Mouse (Mus musculus) hematopoietic stem cell, adult 5-6 weeks (primary cell): ENCODE measurements at regions not wholly inside any gene's neighbourhood (a gene's known extent, or its start where the extent isn't known, plus 50 kb on each side); places are given as distances from the start of the nearest gene placed in this dataset.

Experiments used
- ATAC-seq, 2 experiments: fragments of 125-278 bp in 1 of 2; replicated peaks in 1 of 2; 2 replicates each; pipeline ENCODE4 v1.8.0; 2016 to 2017; ENCODE audit warnings: inconsistent platforms in 2 of 2, mild to moderate bottlenecking in 2 of 2, moderate number of reproducible peaks in 2 of 2, low read depth in 1 of 2, moderate TSS enrichment in 1 of 2; ENCODE audit not compliant: low FRiP score in 2 of 2, poor library complexity in 2 of 2, severe bottlenecking in 2 of 2, insufficient read depth in 1 of 2, low TSS enrichment in 1 of 2

DNA sequence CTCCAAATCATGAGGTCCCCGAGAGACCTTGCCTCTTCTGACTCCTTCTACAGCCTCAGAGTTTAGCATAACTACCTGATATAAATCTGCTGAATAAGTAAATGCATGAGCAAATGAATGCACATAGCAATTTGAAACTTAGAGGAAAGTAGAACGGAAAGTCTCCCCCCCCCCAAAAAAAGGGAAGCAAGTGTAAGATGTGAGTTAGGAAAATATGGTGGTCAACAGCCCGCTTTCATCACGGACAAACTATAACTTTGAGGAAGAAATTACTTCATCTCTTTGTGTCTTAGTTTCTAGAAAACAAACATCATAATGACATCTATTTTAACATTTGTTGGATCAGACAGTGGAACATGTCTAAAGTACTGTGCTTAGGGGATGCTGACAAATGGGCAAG lies 77.4 kb upstream of the Etaa1 start:
- ATAC-seq = no peak

DNA sequence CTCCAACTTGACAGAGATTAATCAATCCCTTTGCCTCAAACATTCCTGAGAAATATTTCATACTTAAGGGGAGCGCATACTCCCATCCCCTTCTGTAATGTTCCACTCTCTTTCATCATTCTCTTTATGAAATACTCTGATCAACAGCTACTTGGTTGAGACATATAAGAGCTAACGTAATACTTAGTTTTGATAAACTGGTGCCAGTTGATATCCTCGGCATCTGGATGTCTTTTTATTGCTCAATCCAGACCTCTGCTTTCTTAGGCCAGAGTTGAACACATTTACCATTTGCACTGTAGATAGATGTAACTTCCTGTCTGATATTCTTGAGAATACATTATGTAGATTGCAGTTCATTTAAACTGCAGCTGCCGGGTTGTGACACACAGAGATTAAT lies 68.4 kb upstream of the Etaa1 start:
- no peak for ATAC-seq

DNA sequence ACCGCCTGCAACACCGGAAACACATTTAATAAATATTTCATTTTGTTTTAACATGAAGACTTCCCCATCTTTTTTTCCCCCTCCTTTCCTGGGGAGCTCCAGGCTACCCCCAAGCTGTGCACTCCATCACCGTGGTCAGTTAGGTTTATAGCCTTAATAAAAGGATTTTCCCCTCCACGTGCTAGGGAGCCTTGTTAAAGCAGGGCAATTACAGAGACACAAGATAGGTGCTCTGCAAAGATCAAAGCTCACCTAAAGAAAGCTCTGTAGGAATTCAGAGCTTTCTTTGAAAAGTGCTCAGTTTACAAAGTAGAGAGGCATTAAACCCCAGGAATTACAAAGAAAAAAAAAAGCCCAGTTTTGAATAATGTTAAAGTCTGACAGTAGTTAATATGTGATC lies 61.6 kb upstream of the Etaa1 start:
- 0 out of 4 replicates have a peak, but pooled peaks of 1 of the 2 experiments have one; percentile 31 for ATAC-seq

DNA sequence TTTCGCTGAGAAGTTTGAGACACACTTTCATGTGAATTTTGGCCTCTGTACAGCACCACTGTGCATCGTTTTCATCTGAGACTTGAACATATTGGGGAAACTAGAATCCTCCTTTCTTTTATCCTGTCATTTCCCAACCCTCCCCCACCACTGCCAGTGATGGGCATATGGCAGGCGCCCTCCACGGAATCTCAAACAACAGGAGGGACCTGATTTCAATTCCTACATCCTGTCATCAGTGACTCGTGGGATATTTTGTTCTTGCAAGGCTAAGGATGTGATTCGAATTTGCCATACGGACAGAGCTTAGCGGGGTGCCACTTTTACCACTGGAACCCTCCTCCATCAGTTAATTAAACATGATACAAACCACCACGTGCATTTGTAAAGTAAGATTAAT lies 60.9 kb upstream of the Etaa1 start:
- ATAC-seq = peak in 1 of 2 experiments; percentile 25; a peak in 1 of 4 replicates

GRCm38 (mm10) chr11:18012085-18012484 lies 58.4 kb upstream of the Etaa1 start:
- ATAC-seq = no peak

GRCm38 (mm10) chr11:18011101-18011733 lies 57.5 kb upstream of the Etaa1 start:
- peak; percentile 88 to 93 for ATAC-seq

DNA sequence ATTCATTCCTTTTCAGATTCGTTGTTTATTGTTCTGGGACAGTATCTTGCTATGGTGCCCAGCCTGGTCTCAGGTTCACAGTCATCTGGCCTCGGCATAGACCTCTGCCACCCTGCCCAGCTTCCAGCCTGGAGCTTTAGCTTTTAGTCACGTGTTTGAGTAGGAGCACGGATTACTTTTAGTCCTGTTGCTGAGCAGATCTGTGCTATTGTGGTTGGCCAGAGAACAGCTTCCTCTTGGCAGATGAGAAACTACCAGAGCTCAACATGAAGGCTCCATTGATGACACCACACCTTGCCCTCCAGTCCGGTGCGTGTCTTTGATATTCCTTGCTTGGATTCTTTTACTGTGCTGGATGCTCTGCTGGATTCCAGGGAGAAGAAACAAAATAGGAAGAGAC lies 54.5 kb upstream of the Etaa1 start:
- no peak for ATAC-seq
